Mouse (Mus musculus) lung, postnatal 10 days (tissue): ENCODE measurements around the gene Creg1.

Experiments
- DNase-seq: peaks from one replicate; pipeline ENCODE4 v3.0.0; 2021

Gene Creg1

GRCm38 (mm10) chr1:165763635-165764372, at the start of gene Creg1:
TSS of gene Creg1 (plus strand) at chr1:165763746.
- peak; percentile 98 for DNase-seq

- no peak for DNase-seq
Measured at GRCm38 (mm10) chr1:165713798-165714197, 49.7 kb upstream of the Creg1 start.

GRCm38 (mm10) chr1:165716426-165716825, 47.1 kb upstream of the Creg1 start:
- no peak for DNase-seq

GRCm38 (mm10) chr1:165717711-165718542, 45.6 kb upstream of the Creg1 start:
- DNase-seq: peak; percentile 87

- DNase-seq: peak; percentile 75
Measured at GRCm38 (mm10) chr1:165718543-165719105, 44.9 kb upstream of the Creg1 start.

- DNase-seq: no peak
Measured at GRCm38 (mm10) chr1:165722531-165723123, 40.9 kb upstream of the Creg1 start.

- DNase-seq: no peak
Measured at GRCm38 (mm10) chr1:165724219-165725033, 39.1 kb upstream of the Creg1 start.

GRCm38 (mm10) chr1:165725039-165725644, 38.4 kb upstream of the Creg1 start:
- no peak for DNase-seq

GRCm38 (mm10) chr1:165726986-165727385, 36.6 kb upstream of the Creg1 start:
- DNase-seq: no peak

GRCm38 (mm10) chr1:165728057-165728639, 35.4 kb upstream of the Creg1 start:
- no peak for DNase-seq

GRCm38 (mm10) chr1:165730129-165730528, 33.4 kb upstream of the Creg1 start:
- DNase-seq: no peak

GRCm38 (mm10) chr1:165731553-165731952, 32.0 kb upstream of the Creg1 start:
- DNase-seq: no peak

- DNase-seq: no peak
Measured at GRCm38 (mm10) chr1:165734840-165735239, 28.7 kb upstream of the Creg1 start.

GRCm38 (mm10) chr1:165735826-165736818, 27.4 kb upstream of the Creg1 start:
- peak; percentile 95 for DNase-seq

GRCm38 (mm10) chr1:165737451-165737850, 26.1 kb upstream of the Creg1 start:
- DNase-seq: peak; percentile 39

- no peak for DNase-seq
Measured at GRCm38 (mm10) chr1:165737867-165738266, 25.7 kb upstream of the Creg1 start.

- no peak for DNase-seq
Measured at GRCm38 (mm10) chr1:165738985-165739384, 24.6 kb upstream of the Creg1 start.

- no peak for DNase-seq
Measured at GRCm38 (mm10) chr1:165741989-165742388, 21.6 kb upstream of the Creg1 start.

GRCm38 (mm10) chr1:165748053-165748452, 15.5 kb upstream of the Creg1 start:
- DNase-seq: no peak

GRCm38 (mm10) chr1:165751142-165751541, 12.4 kb upstream of the Creg1 start:
- no peak for DNase-seq
